In genomic region chr2:49748628-49749342, GRCm38 (mm10) we compare ENCODE assay signal across 8 mouse cellular contexts. TPM values are rescaled to one million over a fixed set of nuclear protein-coding genes. Genes with fewer than 3 reads are reported as not detected.
DNase-seq lines count a peak whose midpoint lies in the region; ATAC-seq and TF ChIP-seq lines count a peak whose summit lies in the region.
"Had no signal": no experiment of that assay in that cellular context is flagged by ENCODE, and none has a peak within 500 bp of the region (broad histone marks: within the 10 kb centered on the region; RNA-seq: fewer than 3 reads in every experiment).

No protein-coding gene starts in this region.

- ATAC-seq in midbrain, postnatal 0 days (ENCODE audit: low FRiP score): no peak

- H3K27ac ChIP-seq in midbrain, postnatal 0 days (ENCODE audit: low read depth, low read length): no peak overlapping the region
- H3K27ac ChIP-seq: limb, embryonic 13.5 days had no signal

- peak; percentile 60 to 67 for DNase-seq in kidney, postnatal 4 days
- no peak for DNase-seq in kidney, adult 11 months
- DNase-seq in CD4-positive helper T cell, adult 2 months (ENCODE audit: low read depth, low spot score): peak; percentile 43
- DNase-seq in ES-CJ7 (ENCODE audit: low read depth, low spot score): peak; percentile 56
- peak; percentile 47 for DNase-seq in embryo, embryonic 11 days
- DNase-seq in midbrain, postnatal 0 days (ENCODE audit: low spot score): peak; percentile 57
- no peak for DNase-seq in gastrocnemius, postnatal 14 days

- H3K4me1 ChIP-seq in midbrain, postnatal 0 days (ENCODE audit: insufficient read depth, low read length): no peaks in the 10 kb centered on the region

- H3K27me3 ChIP-seq in midbrain, postnatal 0 days (ENCODE audit: insufficient read depth, low read length): no peaks in the 10 kb centered on the region
- H3K27me3 ChIP-seq: limb, embryonic 13.5 days had no signal

- H3K4me3 ChIP-seq in midbrain, postnatal 0 days (ENCODE audit: low read depth, low read length): no peak overlapping the region
- H3K4me3 ChIP-seq: limb, embryonic 13.5 days had no signal

- WGBS in midbrain, postnatal 0 days: 87% methylated on average over 14 of the region's 14 CpGs

- peaks cover 20% of the 10 kb centered on the region for H3K36me3 ChIP-seq in midbrain, postnatal 0 days (ENCODE audit: insufficient read depth, low read length)

- H3K9me3 ChIP-seq in midbrain, postnatal 0 days (ENCODE audit: low read length): no peaks in the 10 kb centered on the region
- H3K9me3 ChIP-seq: limb, embryonic 13.5 days had no signal

- H3K9ac ChIP-seq in midbrain, postnatal 0 days (replicated peaks; ENCODE audit: low read length, poor library complexity, severe bottlenecking): no peak overlapping the region
- H3K9ac ChIP-seq: limb, embryonic 13.5 days had no signal

- intact Hi-C loops in gastrocnemius, postnatal 14 days (cut with DNase I; ENCODE audit: low total_unique reads): no loop called here

- TF ChIP-seq CTCF in midbrain, postnatal 0 days (IDR thresholded peaks at IDR 0.05): peak; percentile 81

- no peak overlapping the region for H3K4me2 ChIP-seq in midbrain, postnatal 0 days (ENCODE audit: low read depth, low read length, poor library complexity, severe bottlenecking)
- H3K4me2 ChIP-seq: limb, embryonic 13.5 days had no signal

RNA-seq across cellular contexts. Expression of gene Lypd6b, which starts 38.7 kb away (rescaled TPM):
- total RNA-seq in midbrain, postnatal 0 days (2014; rRNA removed): 18.6 and 22.5 TPM in 2 replicates
- 28.1 and 31.1 TPM in 2 replicates for polyA plus RNA-seq in midbrain, postnatal 0 days (2015; fragmentation: Nextera tagmentation; extraction: Ambion mirVana)
- total RNA-seq in gastrocnemius, postnatal 14 days (2021): not detected

Comparison
In these comparisons a context has a peak if more than half of its experiments do, and no peak if none do; other contexts are left out.
1. DNase-seq: peak in kidney, postnatal 4 days (2 of 2), CD4-positive helper T cell, adult 2 months (single experiment), ES-CJ7 (single experiment), embryo, embryonic 11 days (single experiment) and midbrain, postnatal 0 days (single experiment); none in kidney, adult 11 months (single experiment) and gastrocnemius, postnatal 14 days (single experiment).
2. RNA of gene Lypd6b, which starts 38.7 kb away (total RNA-seq): 18.6 to 22.5 TPM in midbrain, postnatal 0 days; not detected in gastrocnemius, postnatal 14 days; every median in the first group is over 10 times any median in the second.